Mouse (Mus musculus) cortical plate, adult 2 months (tissue): Measurements from ENCODE around the gene Hdgfl2.

Experiments
- CTCF ChIP-seq: fragments of 200-500 bp; IDR thresholded peaks from 2 replicates; pipeline ENCODE4 v1.5.1; 2011; ENCODE audit warnings: mild to moderate bottlenecking, control low read depth, low read length; ENCODE audit not compliant: insufficient read depth; ENCODE audit errors: extremely low read depth
- POLR2A ChIP-seq: fragments of 200-500 bp; IDR thresholded peaks from 2 replicates; pipeline ENCODE4 v1.6.1; 2011; ENCODE audit warnings: mild to moderate bottlenecking, low read length, control low read depth; ENCODE audit not compliant: insufficient read depth; ENCODE audit errors: extremely low read depth

DNA sequence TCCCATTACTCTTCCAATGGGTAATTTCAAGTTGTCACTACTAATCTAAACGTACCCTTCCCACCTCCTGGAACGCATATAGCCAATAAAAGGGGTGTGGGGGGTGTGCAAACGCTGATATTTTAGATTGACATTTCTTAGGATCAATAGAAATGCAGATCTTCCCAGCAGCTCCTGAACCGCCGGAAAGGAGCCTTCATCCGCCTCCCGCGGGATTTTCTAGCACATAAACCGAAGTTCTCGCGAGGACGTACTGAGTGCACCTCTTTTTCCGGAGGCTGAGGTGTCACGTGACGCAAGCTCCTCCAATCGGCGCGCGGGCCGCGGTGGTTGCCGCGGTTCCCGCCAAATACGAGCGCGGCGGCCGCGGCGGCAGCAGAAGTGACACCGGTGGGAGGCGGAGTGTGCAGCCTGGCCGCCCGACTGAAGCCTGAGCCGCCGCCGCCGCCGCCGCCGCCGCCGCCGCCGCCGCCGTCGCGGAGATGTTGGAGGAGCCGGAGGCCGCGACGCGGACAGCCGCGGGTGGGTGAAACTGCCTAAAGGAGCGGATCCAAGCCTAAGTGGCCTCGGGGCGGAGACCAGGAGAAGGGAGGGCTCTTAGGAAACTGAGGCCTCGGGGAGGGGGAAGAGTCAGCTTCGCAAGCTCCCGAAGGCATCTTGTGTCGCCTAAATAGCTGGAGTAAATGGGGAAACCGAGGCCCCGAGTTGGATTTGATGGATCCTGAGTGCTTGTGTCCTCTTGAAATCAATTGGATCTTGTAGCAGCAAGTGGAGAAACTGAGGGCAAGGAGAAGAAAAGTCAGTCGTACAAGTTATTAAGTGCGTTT, 39.2 kb upstream of the Hdgfl2 start, which contains the start of gene Chaf1a:
- no peak for TF ChIP-seq POLR2A
- TF ChIP-seq CTCF, result no peak
